Mouse (Mus musculus): Measurements from ENCODE around the gene Pdf. TPM values are rescaled to one million over a fixed set of nuclear protein-coding genes. Genes with fewer than 3 reads are reported as not detected.
"Not testable (repeated sequence)": the region's sequence is repeated elsewhere in the genome, so short reads cannot be mapped to it uniquely, and the experiment has no call there.

The Pdf gene
- polyA plus RNA-seq, 1 experiment from 2014 or later = 32.8 TPM

DNA sequence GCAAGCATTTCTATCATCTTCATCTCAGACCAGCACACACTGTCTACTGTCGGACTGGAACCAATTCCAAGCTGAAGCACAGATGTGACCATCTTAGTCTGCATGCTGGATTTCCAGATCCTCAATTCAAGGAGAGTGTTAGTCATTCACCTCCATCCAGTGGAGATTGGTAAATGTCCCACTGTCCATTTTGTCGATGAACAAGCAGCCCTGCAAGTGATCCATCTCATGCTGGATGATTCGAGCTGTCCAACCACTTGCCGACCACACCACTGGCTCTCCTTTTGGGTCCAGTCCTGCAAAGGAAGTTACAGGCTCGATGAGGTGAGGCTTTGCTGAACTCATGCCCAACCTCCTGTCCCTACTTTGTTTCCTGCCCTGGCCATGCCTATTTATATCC lies 1.4 kb downstream of the Pdf start:
- WGBS = 96% methylated on average over 5 of the region's 5 CpGs
- ATAC-seq = no peak

DNA sequence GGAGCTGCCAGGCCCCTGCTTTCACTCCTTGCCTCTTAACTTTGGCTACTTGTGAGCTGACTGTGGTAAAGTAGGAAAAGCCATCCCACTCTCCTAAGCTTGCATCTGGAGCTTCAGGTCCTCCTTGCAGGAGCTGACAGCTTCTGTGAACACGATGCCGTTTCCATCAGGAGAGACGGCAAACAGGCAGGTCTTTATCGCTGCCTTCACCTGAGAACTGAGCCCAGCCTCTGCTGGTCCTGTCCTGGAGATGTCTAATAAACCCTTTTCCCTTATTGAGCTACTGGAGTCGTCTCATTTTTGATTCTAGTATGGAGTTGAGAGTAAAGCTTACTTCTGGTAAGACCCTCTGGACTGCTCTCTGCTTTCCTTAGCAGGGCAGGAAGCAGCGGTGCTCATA lies 2.9 kb downstream of the Pdf start:
- Histone ChIP-seq H3K36me3 (ENCODE audit: control insufficient read depth, insufficient read depth, low read length) (peaks cover 46% of the 10 kb centered on the region), H3K4me3 (ENCODE audit: low read depth, low read length) (no peak overlapping the region)
- ATAC-seq = no peak

More for the DNA sequence above, 1.4 kb downstream of the Pdf start:
- H3K9ac ChIP-seq (ENCODE audit: low read depth, low read length) = no peak overlapping the region
- H3K27ac ChIP-seq (ENCODE audit: low read length) = no peak overlapping the region
- H3K9me3 ChIP-seq (replicated peaks; ENCODE audit: control insufficient read depth, low read length, poor library complexity, severe bottlenecking) = no peaks in the 10 kb centered on the region
- H3K4me3 ChIP-seq (ENCODE audit: low read depth, low read length) = no peak overlapping the region
- no peaks in the 10 kb centered on the region for H3K27me3 ChIP-seq (ENCODE audit: control insufficient read depth, insufficient read depth, low read depth, low read length)
- no peak overlapping the region for H3K4me2 ChIP-seq (ENCODE audit: low read length)
- H3K4me1 ChIP-seq (ENCODE audit: control insufficient read depth, insufficient read depth, low read length) = peaks cover 18% of the 10 kb centered on the region
- H3K36me3 ChIP-seq (ENCODE audit: control insufficient read depth, insufficient read depth, low read length) = peaks cover 44% of the 10 kb centered on the region

DNA sequence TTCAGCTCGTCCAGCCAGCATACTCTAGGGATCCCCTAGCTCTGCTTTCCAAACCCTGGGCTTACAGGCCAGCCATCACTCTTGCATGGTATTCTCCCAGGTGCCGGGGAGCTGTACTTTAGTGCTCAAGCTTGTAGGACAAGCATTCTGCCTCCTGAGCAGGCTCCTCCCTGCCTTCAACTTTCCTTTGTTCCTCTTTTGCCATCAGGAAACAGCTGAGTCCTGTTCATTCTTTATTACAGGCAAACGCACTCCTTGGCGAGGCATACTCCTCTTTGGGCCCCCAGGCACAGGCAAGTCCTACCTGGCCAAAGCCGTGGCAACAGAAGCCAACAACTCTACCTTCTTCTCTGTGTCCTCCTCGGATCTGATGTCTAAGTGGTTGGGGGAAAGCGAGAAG lies 7.8 kb downstream of the Pdf start:
- H3K36me3 ChIP-seq (ENCODE audit: control insufficient read depth, insufficient read depth, low read length) = peaks cover 53% of the 10 kb centered on the region
- no peak overlapping the region for H3K9ac ChIP-seq (ENCODE audit: low read depth, low read length)
- ATAC-seq = no peak
- no peak overlapping the region for H3K27ac ChIP-seq (ENCODE audit: low read length)
- no peaks in the 10 kb centered on the region for H3K4me1 ChIP-seq (ENCODE audit: control insufficient read depth, insufficient read depth, low read length)
- no peak overlapping the region for H3K4me2 ChIP-seq (ENCODE audit: low read length)
- H3K9me3 ChIP-seq (replicated peaks; ENCODE audit: control insufficient read depth, low read length, poor library complexity, severe bottlenecking) = no peaks in the 10 kb centered on the region
- no peaks in the 10 kb centered on the region for H3K27me3 ChIP-seq (ENCODE audit: control insufficient read depth, insufficient read depth, low read depth, low read length)
- no peak overlapping the region for H3K4me3 ChIP-seq (ENCODE audit: low read depth, low read length)
- 95% methylated on average over 7 of the region's 7 CpGs for WGBS

More for the DNA sequence above, 2.9 kb downstream of the Pdf start:
- Histone ChIP-seq H3K9ac (ENCODE audit: low read depth, low read length) (no peak overlapping the region), H3K27ac (ENCODE audit: low read length) (no peak overlapping the region), H3K4me2 (ENCODE audit: low read length) (no peak overlapping the region), H3K9me3 (replicated peaks; ENCODE audit: control insufficient read depth, low read length, poor library complexity, severe bottlenecking) (no peaks in the 10 kb centered on the region), H3K4me1 (ENCODE audit: control insufficient read depth, insufficient read depth, low read length) (peaks cover 15% of the 10 kb centered on the region), H3K27me3 (ENCODE audit: control insufficient read depth, insufficient read depth, low read depth, low read length) (no peaks in the 10 kb centered on the region)
- 95% methylated on average over 6 of the region's 6 CpGs for WGBS

DNA sequence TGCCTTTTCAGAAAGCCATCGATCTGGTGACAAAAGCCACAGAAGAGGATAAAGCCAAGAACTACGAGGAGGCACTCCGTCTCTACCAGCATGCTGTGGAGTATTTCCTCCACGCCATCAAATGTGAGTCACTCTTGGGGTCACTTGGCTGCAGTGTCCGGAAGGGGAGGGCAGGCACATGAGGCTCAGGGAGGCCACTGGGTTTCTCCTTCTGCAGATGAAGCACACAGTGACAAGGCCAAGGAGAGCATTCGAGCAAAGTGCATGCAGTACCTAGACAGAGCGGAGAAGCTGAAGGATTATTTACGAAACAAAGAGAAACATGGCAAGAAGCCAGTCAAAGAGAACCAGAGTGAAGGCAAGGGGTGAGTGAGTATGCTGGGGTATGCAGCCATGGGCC lies 11.8 kb downstream of the Pdf start:
- H3K36me3 ChIP-seq (ENCODE audit: control insufficient read depth, insufficient read depth, low read length) = peaks cover 21% of the 10 kb centered on the region
- 88% methylated on average over 8 of the region's 8 CpGs for WGBS

DNA sequence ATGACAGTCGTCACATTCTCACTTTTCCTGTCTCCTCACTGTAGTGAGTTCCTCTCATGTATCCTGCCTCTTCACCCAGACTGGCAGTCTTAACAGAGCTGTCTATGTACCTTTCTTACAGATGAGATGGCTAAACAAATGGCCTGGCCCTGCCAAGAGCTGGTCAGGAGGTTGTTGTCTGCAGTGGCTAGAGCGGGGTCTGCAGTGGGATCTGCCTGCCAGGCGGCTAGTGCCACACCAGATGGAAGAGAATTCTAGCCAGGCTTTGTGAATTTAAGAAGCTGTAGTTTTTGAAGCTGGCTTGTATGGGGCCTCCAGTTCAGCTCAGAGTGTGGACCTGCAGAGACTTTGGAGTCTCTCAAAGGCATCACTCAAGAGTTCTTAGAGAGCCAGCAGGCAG lies 12.8 kb downstream of the Pdf start:
- H3K4me1 ChIP-seq (ENCODE audit: control insufficient read depth, insufficient read depth, low read length) = peaks cover 23% of the 10 kb centered on the region
- H3K9ac ChIP-seq (ENCODE audit: low read depth, low read length) = no peak overlapping the region
- H3K4me3 ChIP-seq (ENCODE audit: low read depth, low read length) = no peak overlapping the region
- 90% methylated on average over 3 of the region's 3 CpGs for WGBS
- H3K27ac ChIP-seq (ENCODE audit: low read length) = no peak overlapping the region
- H3K9me3 ChIP-seq (replicated peaks; ENCODE audit: control insufficient read depth, low read length, poor library complexity, severe bottlenecking) = no peaks in the 10 kb centered on the region
- no peak overlapping the region for H3K4me2 ChIP-seq (ENCODE audit: low read length)
- H3K27me3 ChIP-seq (ENCODE audit: control insufficient read depth, insufficient read depth, low read depth, low read length) = no peaks in the 10 kb centered on the region
- no peak for ATAC-seq
- H3K36me3 ChIP-seq (ENCODE audit: control insufficient read depth, insufficient read depth, low read length) = peaks cover 19% of the 10 kb centered on the region

More for the DNA sequence above, 11.8 kb downstream of the Pdf start:
- no peak overlapping the region for H3K4me3 ChIP-seq (ENCODE audit: low read depth, low read length)
- no peaks in the 10 kb centered on the region for H3K27me3 ChIP-seq (ENCODE audit: control insufficient read depth, insufficient read depth, low read depth, low read length)
- H3K9me3 ChIP-seq (replicated peaks; ENCODE audit: control insufficient read depth, low read length, poor library complexity, severe bottlenecking) = no peaks in the 10 kb centered on the region
- H3K4me2 ChIP-seq (ENCODE audit: low read length) = no peak overlapping the region
- H3K9ac ChIP-seq (ENCODE audit: low read depth, low read length) = no peak overlapping the region
- H3K4me1 ChIP-seq (ENCODE audit: control insufficient read depth, insufficient read depth, low read length) = peaks cover 23% of the 10 kb centered on the region
- ATAC-seq = no peak
- H3K27ac ChIP-seq (ENCODE audit: low read length) = no peak overlapping the region

DNA sequence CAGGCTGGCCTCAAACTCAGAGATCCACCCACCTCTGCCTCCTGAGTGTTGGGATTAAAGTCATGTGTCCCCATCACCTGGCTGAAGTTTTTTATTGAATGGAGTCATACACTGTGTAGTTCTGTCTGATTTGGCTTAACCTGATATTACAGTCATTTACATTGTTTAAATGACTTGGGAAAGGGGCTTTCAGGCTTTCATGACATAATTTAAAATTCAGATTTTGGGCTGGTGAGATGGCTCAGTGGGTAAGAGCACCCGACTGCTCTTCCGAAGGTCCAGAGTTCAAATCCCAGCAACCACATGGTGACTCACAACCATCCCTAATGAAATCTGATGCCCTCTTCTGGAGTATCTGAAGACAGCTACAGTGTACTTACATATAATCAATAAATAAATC lies 14.8 kb downstream of the Pdf start:
- not testable (repeated sequence) for H3K27me3 ChIP-seq (ENCODE audit: control insufficient read depth, insufficient read depth, low read depth, low read length); ATAC-seq; H3K9me3 ChIP-seq (replicated peaks; ENCODE audit: control insufficient read depth, low read length, poor library complexity, severe bottlenecking); H3K27ac ChIP-seq (ENCODE audit: low read length); H3K4me3 ChIP-seq (ENCODE audit: low read depth, low read length); H3K4me2 ChIP-seq (ENCODE audit: low read length); H3K9ac ChIP-seq (ENCODE audit: low read depth, low read length); H3K36me3 ChIP-seq (ENCODE audit: control insufficient read depth, insufficient read depth, low read length)
- H3K4me1 ChIP-seq (ENCODE audit: control insufficient read depth, insufficient read depth, low read length) = peaks cover 23% of the 10 kb centered on the region
- WGBS = 93% methylated on average over 2 of the region's 2 CpGs

DNA sequence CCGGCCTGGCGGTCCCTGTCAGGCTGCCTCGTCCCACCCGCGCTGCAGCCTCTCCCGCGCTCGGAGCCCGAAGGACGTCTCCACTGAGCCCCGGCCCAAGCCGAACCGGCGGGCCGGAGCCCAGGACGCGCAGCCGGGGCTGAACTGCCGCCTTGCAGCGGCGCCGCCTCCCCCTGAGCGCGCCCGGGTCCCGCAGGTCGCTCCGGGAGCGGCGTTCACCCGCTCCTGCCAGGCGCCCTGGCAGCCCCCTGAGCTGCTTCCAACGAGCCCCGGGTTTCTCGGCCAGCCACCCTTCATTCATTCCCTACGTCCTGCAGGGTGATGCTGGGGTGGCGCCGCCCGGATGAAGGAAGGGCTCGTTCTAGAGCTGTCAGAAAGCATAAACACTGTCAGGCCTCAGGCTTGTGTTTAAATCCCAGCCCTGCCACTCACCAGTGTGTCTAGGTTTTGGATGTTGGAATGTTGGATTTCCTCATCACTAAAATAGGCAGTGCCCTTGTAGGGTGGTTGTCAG lies 16.8 kb downstream of the Pdf start:
- no peaks in the 10 kb centered on the region for H3K27me3 ChIP-seq (ENCODE audit: control insufficient read depth, insufficient read depth, low read depth, low read length)
- H3K36me3 ChIP-seq (ENCODE audit: control insufficient read depth, insufficient read depth, low read length) = peaks cover 1% of the 10 kb centered on the region; the same call in 1 of the 2 replicates
- H3K4me2 ChIP-seq (ENCODE audit: low read length) = peak overlapping the region; percentile 87
- no peaks in the 10 kb centered on the region for H3K9me3 ChIP-seq (replicated peaks; ENCODE audit: control insufficient read depth, low read length, poor library complexity, severe bottlenecking)
- peak overlapping the region; percentile 97 for H3K9ac ChIP-seq (ENCODE audit: low read depth, low read length)
- H3K4me3 ChIP-seq (ENCODE audit: low read depth, low read length) = peak overlapping the region; percentile 94
- peak; percentile 29 for ATAC-seq
- 0% methylated on average over 35 of the region's 40 CpGs for WGBS
- H3K27ac ChIP-seq (ENCODE audit: low read length) = peak overlapping the region; percentile 79
- H3K4me1 ChIP-seq (ENCODE audit: control insufficient read depth, insufficient read depth, low read length) = peaks cover 23% of the 10 kb centered on the region

DNA sequence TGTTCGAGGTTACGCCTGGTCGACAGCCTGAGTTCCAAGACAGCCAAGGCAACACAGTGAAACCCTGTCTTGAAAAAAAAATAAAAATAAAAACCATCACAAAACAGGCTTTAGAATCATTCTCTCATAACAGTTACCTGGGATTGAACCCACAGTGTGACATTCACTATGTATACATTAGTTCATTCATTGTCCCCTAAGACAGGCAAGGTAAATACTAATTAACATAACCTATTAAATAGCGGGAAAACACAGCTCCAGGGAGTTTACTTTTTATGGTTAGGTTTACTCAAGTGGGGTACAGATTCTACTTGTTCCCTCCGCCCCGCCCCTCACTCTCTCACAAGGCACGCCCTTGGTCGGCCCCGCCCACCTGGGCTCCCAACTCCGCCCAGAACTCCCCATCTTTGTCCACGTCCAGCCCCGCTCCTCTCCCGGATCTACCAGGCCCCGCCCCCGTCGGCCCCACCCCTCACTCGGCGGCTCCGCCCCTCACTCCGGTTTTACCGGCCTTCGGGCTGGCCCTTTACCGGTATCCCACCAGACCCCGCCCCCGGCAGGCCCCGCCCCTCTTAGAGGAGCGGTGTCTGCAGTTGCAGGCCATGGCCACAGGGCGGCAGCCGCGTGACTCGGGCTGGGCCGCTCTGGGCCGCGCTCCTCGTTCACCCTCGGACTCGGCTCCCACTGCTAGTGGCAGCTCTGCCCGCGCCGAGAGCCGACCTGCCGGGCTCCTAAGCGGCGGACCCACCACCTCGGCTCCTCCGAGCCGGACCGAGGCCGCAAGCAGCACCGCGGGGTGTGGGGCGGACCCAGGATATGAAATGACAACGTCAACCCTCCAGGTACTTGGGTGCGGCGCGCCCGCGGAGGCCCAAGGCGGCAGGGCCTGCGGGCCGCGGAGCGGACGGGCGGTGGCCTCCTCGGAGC lies 17.5 kb downstream of the Pdf start, which contains the start of gene Vps4a:
TSS of gene Vps4a (plus strand) at position 573 of the 927 bp plus-strand sequence.
- peak within 1 kb of the TSS; percentile 94 for H3K4me3 ChIP-seq (ENCODE audit: low read depth, low read length)
- peak within 1 kb of the TSS; percentile 87 for H3K4me2 ChIP-seq (ENCODE audit: low read length)
- H3K27ac ChIP-seq (ENCODE audit: low read length) = peak within 1 kb of the TSS; percentile 79
- H3K36me3 ChIP-seq (ENCODE audit: control insufficient read depth, insufficient read depth, low read length) = no peaks in the 10 kb centered on the region
- peaks cover 23% of the 10 kb centered on the region for H3K4me1 ChIP-seq (ENCODE audit: control insufficient read depth, insufficient read depth, low read length)
- H3K9me3 ChIP-seq (replicated peaks; ENCODE audit: control insufficient read depth, low read length, poor library complexity, severe bottlenecking) = no peaks in the 10 kb centered on the region
- WGBS = 5% methylated on average over 56 of the region's 66 CpGs
- ATAC-seq = peak; percentile 95
- H3K9ac ChIP-seq (ENCODE audit: low read depth, low read length) = peak within 1 kb of the TSS; percentile 97
- H3K27me3 ChIP-seq (ENCODE audit: control insufficient read depth, insufficient read depth, low read depth, low read length) = no peaks in the 10 kb centered on the region

DNA sequence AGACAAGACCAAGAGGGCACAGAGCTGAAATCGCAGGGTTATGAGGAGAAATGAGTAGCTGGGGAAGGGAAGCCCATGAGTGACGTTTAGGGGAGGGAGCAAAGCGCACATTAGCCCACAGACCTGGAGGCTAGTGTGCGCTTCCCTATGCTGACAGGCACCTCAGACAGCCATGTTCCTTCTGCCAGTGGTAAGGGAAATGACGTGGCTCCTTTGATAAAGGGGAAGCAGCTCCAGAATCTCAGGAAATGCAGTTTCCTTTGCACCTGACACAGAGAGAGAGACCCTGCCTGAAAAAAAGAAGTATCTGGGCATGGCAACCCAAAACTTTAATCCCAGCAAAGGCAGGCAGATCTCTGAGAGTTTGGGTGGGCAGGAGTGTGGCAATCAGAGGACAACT lies 18.4 kb downstream of the Pdf start:
- no peak for ATAC-seq
- peaks cover 23% of the 10 kb centered on the region for H3K4me1 ChIP-seq (ENCODE audit: control insufficient read depth, insufficient read depth, low read length)
- no peaks in the 10 kb centered on the region for H3K9me3 ChIP-seq (replicated peaks; ENCODE audit: control insufficient read depth, low read length, poor library complexity, severe bottlenecking)
- H3K4me2 ChIP-seq (ENCODE audit: low read length) = no peak overlapping the region
- H3K27ac ChIP-seq (ENCODE audit: low read length) = no peak overlapping the region
- no peaks in the 10 kb centered on the region for H3K36me3 ChIP-seq (ENCODE audit: control insufficient read depth, insufficient read depth, low read length)
- 77% methylated on average over 5 of the region's 5 CpGs for WGBS
- H3K27me3 ChIP-seq (ENCODE audit: control insufficient read depth, insufficient read depth, low read depth, low read length) = no peaks in the 10 kb centered on the region
- H3K4me3 ChIP-seq (ENCODE audit: low read depth, low read length) = no peak overlapping the region
- H3K9ac ChIP-seq (ENCODE audit: low read depth, low read length) = no peak overlapping the region
